Comparison of ENCODE assay signal across 8 mouse cellular contexts in genomic region chr19:7310704-7311103, GRCm38 (mm10). TPM values are rescaled to one million over a fixed set of nuclear protein-coding genes. Genes with fewer than 3 reads are reported as not detected.
DNase-seq lines count a peak whose midpoint lies in the region; ATAC-seq lines count a peak whose summit lies in the region.

No protein-coding gene starts in this region.

- H3K27me3 ChIP-seq in limb, embryonic 10.5 days (ENCODE audit: low read depth, poor library complexity, severe bottlenecking): no peaks in the 10 kb centered on the region

- peaks cover 45% of the 10 kb centered on the region for H3K4me1 ChIP-seq in limb, embryonic 10.5 days

- intact Hi-C loops in heart, postnatal 36 days (cut with DNase I): loop anchor here (2.0 kb wide), 1 partner anchor 30 kb away; the partner anchor contains the start of gene Mark2

- 0 out of 2 replicates have a peak overlapping the region, but pooled peaks have one; percentile 7 for H3K4me3 ChIP-seq in limb, embryonic 10.5 days

- peak; percentile 65 for DNase-seq in adrenal gland, postnatal 10 days
- no peak for DNase-seq in adrenal gland, adult 8-10 months
- DNase-seq in brain, adult 2 months (ENCODE audit: low read depth, low spot score): peak; percentile 75
- peak; percentile 39 to 48 for DNase-seq in heart, postnatal 36 days
- DNase-seq in limb, embryonic 10.5 days (ENCODE audit: low spot score): peak; percentile 51
- DNase-seq in testis, postnatal 14 days (ENCODE audit: low spot score): peak; percentile 44

- ATAC-seq in erythroblast, adult 5-6 weeks (replicated peaks; ENCODE audit: low FRiP score, poor library complexity, severe bottlenecking): peak; percentile 86
- ATAC-seq in megakaryocyte-erythroid progenitor cell, adult 5-6 weeks (replicated peaks; ENCODE audit: low FRiP score, low TSS enrichment, poor library complexity, severe bottlenecking): peak; percentile 67

- no peaks in the 10 kb centered on the region for H3K9me3 ChIP-seq in limb, embryonic 10.5 days (replicated peaks)

- H3K36me3 ChIP-seq in limb, embryonic 10.5 days: peaks cover 3% of the 10 kb centered on the region; the same call in 1 of the 2 replicates

- WGBS in limb, embryonic 10.5 days: 17% methylated on average over 5 of the region's 5 CpGs

- H3K27ac ChIP-seq in limb, embryonic 10.5 days: peak overlapping the region; percentile 76

RNA-seq across cellular contexts. Expression of gene Mark2, which starts 31.0 kb away (rescaled TPM):
- total RNA-seq in adrenal gland, postnatal 10 days (2021): 10 to 100 TPM; 61.8 to 73.3 TPM
- total RNA-seq in adrenal gland, adult 8-10 months (2022): 10 to 100 TPM; 66.7 to 95.6 (median 79.8) TPM
- 39.9 and 57.1 TPM in 2 replicates for total RNA-seq in erythroblast, adult 5-6 weeks (2015; ENCODE audit: low replicate concordance)
- 19.4 and 48.1 TPM in 2 replicates for total RNA-seq in erythroblast, adult 5-6 weeks (2017; ENCODE audit: low replicate concordance)
- 10 to 100 TPM; 42.8 to 51.2 TPM for total RNA-seq in heart, postnatal 36 days (2021)
- polyA plus RNA-seq in limb, embryonic 10.5 days (2016; fragmentation: Nextera tagmentation; extraction: Ambion mirVana): 50.1 and 53.4 TPM in 2 replicates
- 57.1 and 106 TPM in 2 replicates for total RNA-seq in megakaryocyte-erythroid progenitor cell, adult 5-6 weeks (2014; fragmentation: Nextera tagmentation)
- total RNA-seq in megakaryocyte-erythroid progenitor cell, adult 5-6 weeks (2017): 14.6 and 28.7 TPM in 2 replicates

RNA-seq across cellular contexts. Expression of gene Rcor2, which starts 43.6 kb away (rescaled TPM):
- 1 to 10 TPM; 4.5 to 7.6 TPM for total RNA-seq in adrenal gland, postnatal 10 days (2021)
- total RNA-seq in adrenal gland, adult 8-10 months (2022): 1 to 10 TPM; 3.8 to 7.5 (median 5.3) TPM
- not detected in 2 replicates for total RNA-seq in erythroblast, adult 5-6 weeks (2015; ENCODE audit: low replicate concordance)
- total RNA-seq in erythroblast, adult 5-6 weeks (2017; ENCODE audit: low replicate concordance): 0.17 TPM in 1 of 2 replicates, not detected in the other
- total RNA-seq in heart, postnatal 36 days (2021): 1 to 10 TPM; 5.4 to 7.8 TPM
- 54.9 and 63.1 TPM in 2 replicates for polyA plus RNA-seq in limb, embryonic 10.5 days (2016; fragmentation: Nextera tagmentation; extraction: Ambion mirVana)
- 5.0 and 5.4 TPM in 2 replicates for total RNA-seq in megakaryocyte-erythroid progenitor cell, adult 5-6 weeks (2014; fragmentation: Nextera tagmentation)
- total RNA-seq in megakaryocyte-erythroid progenitor cell, adult 5-6 weeks (2017): 4.0 and 19.5 TPM in 2 replicates

Comparison
In these comparisons a context has a peak if more than half of its experiments do, and no peak if none do; other contexts are left out.
1. RNA of gene Rcor2, which starts 43.6 kb away (total RNA-seq): 5.4 to 7.8 TPM in heart, postnatal 36 days, 4.5 to 7.6 TPM in adrenal gland, postnatal 10 days, 3.8 to 7.5 TPM in adrenal gland, adult 8-10 months and 4.0 to 19.5 TPM in megakaryocyte-erythroid progenitor cell, adult 5-6 weeks; 0.17 TPM in erythroblast, adult 5-6 weeks; every median in the first group is over 4 times any median in the second.